Mouse (Mus musculus): ENCODE measurements at regions not wholly inside any gene's neighbourhood (a gene's known extent, or its start where the extent isn't known, plus 50 kb on each side); places are given as distances from the start of the nearest gene placed in this dataset.

GRCm38 (mm10) chr1:155472112-155472955 lies 55.1 kb upstream of the Xpr1 start:
- ATAC-seq = no peak

GRCm38 (mm10) chr1:155472956-155473646 lies 55.9 kb upstream of the Xpr1 start:
- ATAC-seq = no peak

- ATAC-seq = no peak
Measured at GRCm38 (mm10) chr1:155474973-155475372, 57.8 kb upstream of the Xpr1 start.

GRCm38 (mm10) chr1:155476237-155476636 lies 59.0 kb upstream of the Xpr1 start:
- peak; percentile 87 for ATAC-seq

GRCm38 (mm10) chr1:155482148-155482547 lies 64.9 kb upstream of the Xpr1 start:
- ATAC-seq = no peak

- no peak for ATAC-seq
Measured at GRCm38 (mm10) chr1:155482760-155483159, 65.5 kb upstream of the Xpr1 start.

- ATAC-seq = no peak
Measured at GRCm38 (mm10) chr1:155483693-155484092, 66.5 kb upstream of the Xpr1 start.

GRCm38 (mm10) chr1:155487796-155488195 lies 70.1 kb upstream of the Acbd6 start:
- ATAC-seq = no peak

- no peak for ATAC-seq
Measured at GRCm38 (mm10) chr1:155488966-155489661, 68.8 kb upstream of the Acbd6 start.

- ATAC-seq = no peak
Measured at GRCm38 (mm10) chr1:155490131-155490530, 67.8 kb upstream of the Acbd6 start.

GRCm38 (mm10) chr1:155491205-155492026 lies 66.5 kb upstream of the Acbd6 start:
- no peak for ATAC-seq

- ATAC-seq = no peak
Measured at GRCm38 (mm10) chr1:155493333-155493732, 64.6 kb upstream of the Acbd6 start.

GRCm38 (mm10) chr1:155493799-155494198 lies 64.1 kb upstream of the Acbd6 start:
- no peak for ATAC-seq

- ATAC-seq = no peak
Measured at GRCm38 (mm10) chr1:155494347-155494746, 63.6 kb upstream of the Acbd6 start.

GRCm38 (mm10) chr1:155499735-155500134 lies 58.2 kb upstream of the Acbd6 start:
- ATAC-seq = no peak

- no peak for ATAC-seq
Measured at GRCm38 (mm10) chr1:155502867-155503266, 55.1 kb upstream of the Acbd6 start.

GRCm38 (mm10) chr1:155504581-155505328 lies 53.2 kb upstream of the Acbd6 start:
- ATAC-seq = no peak

GRCm38 (mm10) chr1:155505361-155506077 lies 52.4 kb upstream of the Acbd6 start:
- peak; percentile 49 for ATAC-seq
